Mouse (Mus musculus) ES-E14 (cell line): ENCODE results near the gene Csk.

Source experiments
- CHD2 ChIP-seq: IDR thresholded peaks from 2 replicates; pipeline ENCODE4 v1.6.1; 2014; ENCODE audit warnings: mild to moderate bottlenecking, low read depth, low read length, inconsistent platforms
- ZNF384 ChIP-seq: IDR thresholded peaks from 2 replicates; pipeline ENCODE4 v1.6.1; 2012; ENCODE audit warnings: low read depth, low read length, inconsistent platforms

GRCm38 (mm10) chr9:57686011-57686410, 32.6 kb upstream of the Csk start:
- TF ChIP-seq CHD2, result no peak
- TF ChIP-seq ZNF384, result no peak
